Mouse (Mus musculus): Measurements from ENCODE around the gene Apopt1. TPM values are rescaled to one million over a fixed set of nuclear protein-coding genes. Genes with fewer than 3 reads are reported as not detected.
"Not testable (repeated sequence)": the region's sequence is repeated elsewhere in the genome, so short reads cannot be mapped to it uniquely, and the experiment has no call there.

The Apopt1 gene
- polyA plus RNA-seq, 1 experiment from 2014 or later = 50.8 TPM

GRCm38 (mm10) chr12:111727956-111728355, 14.9 kb downstream of the Apopt1 start:
- H3K36me3 ChIP-seq (ENCODE audit: control insufficient read depth, insufficient read depth, low read length) = peaks cover 32% of the 10 kb centered on the region; the same call in 1 of the 2 replicates
- H3K9me3 ChIP-seq (replicated peaks; ENCODE audit: control insufficient read depth, low read length) = no peaks in the 10 kb centered on the region
- no peak overlapping the region for H3K4me3 ChIP-seq (ENCODE audit: low read depth, low read length)
- no peaks in the 10 kb centered on the region for H3K27me3 ChIP-seq (replicated peaks; ENCODE audit: control insufficient read depth, insufficient read depth, low read length)
- WGBS = 90% methylated on average over 1 of the region's 1 CpGs
- H3K27ac ChIP-seq (ENCODE audit: low read depth, low read length) = no peak overlapping the region
- no peaks in the 10 kb centered on the region for H3K4me1 ChIP-seq (ENCODE audit: control insufficient read depth, insufficient read depth, low read length)
- no peak for DNase-seq (ENCODE audit: low spot score)
- H3K9ac ChIP-seq (ENCODE audit: low read length) = no peak overlapping the region
- H3K4me2 ChIP-seq (ENCODE audit: low read length) = no peak overlapping the region
- ATAC-seq = no peak

GRCm38 (mm10) chr12:111731822-111732807, 19.1 kb downstream of the Apopt1 start:
- Histone ChIP-seq H3K9ac (ENCODE audit: low read length) (peak overlapping the region; percentile 32; the same call in 1 of the 2 replicates), H3K9me3 (replicated peaks; ENCODE audit: control insufficient read depth, low read length) (no peaks in the 10 kb centered on the region), H3K27me3 (replicated peaks; ENCODE audit: control insufficient read depth, insufficient read depth, low read length) (no peaks in the 10 kb centered on the region), H3K36me3 (ENCODE audit: control insufficient read depth, insufficient read depth, low read length) (peaks cover 16% of the 10 kb centered on the region), H3K4me1 (ENCODE audit: control insufficient read depth, insufficient read depth, low read length) (no peaks in the 10 kb centered on the region), H3K4me3 (ENCODE audit: low read depth, low read length) (no peak overlapping the region; the same call in 1 of the 2 replicates), H3K27ac (ENCODE audit: low read depth, low read length) (no peak overlapping the region), H3K4me2 (ENCODE audit: low read length) (peak overlapping the region; percentile 42)
- DNase-seq (ENCODE audit: low spot score) (peak; percentile 95), ATAC-seq (peak; percentile 96)
- 33% methylated on average over 30 of the region's 30 CpGs for WGBS

GRCm38 (mm10) chr12:111732921-111733320, 19.9 kb downstream of the Apopt1 start:
- no peaks in the 10 kb centered on the region for H3K27me3 ChIP-seq (replicated peaks; ENCODE audit: control insufficient read depth, insufficient read depth, low read length)
- ATAC-seq (no peak), DNase-seq (ENCODE audit: low spot score) (no peak)
- H3K36me3 ChIP-seq (ENCODE audit: control insufficient read depth, insufficient read depth, low read length) = peaks cover 16% of the 10 kb centered on the region
- H3K9ac ChIP-seq (ENCODE audit: low read length) = no peak overlapping the region
- no peaks in the 10 kb centered on the region for H3K9me3 ChIP-seq (replicated peaks; ENCODE audit: control insufficient read depth, low read length)
- H3K4me3 ChIP-seq (ENCODE audit: low read depth, low read length) = no peak overlapping the region
- WGBS = 64% methylated on average over 5 of the region's 5 CpGs
- no peak overlapping the region for H3K27ac ChIP-seq (ENCODE audit: low read depth, low read length)
- no peak overlapping the region for H3K4me2 ChIP-seq (ENCODE audit: low read length)
- H3K4me1 ChIP-seq (ENCODE audit: control insufficient read depth, insufficient read depth, low read length) = no peaks in the 10 kb centered on the region

GRCm38 (mm10) chr12:111734912-111735311, 21.9 kb downstream of the Apopt1 start:
- no peak for DNase-seq (ENCODE audit: low spot score)
- no peak overlapping the region for H3K4me3 ChIP-seq (ENCODE audit: low read depth, low read length)
- no peaks in the 10 kb centered on the region for H3K27me3 ChIP-seq (replicated peaks; ENCODE audit: control insufficient read depth, insufficient read depth, low read length)
- no peak for ATAC-seq
- no peak overlapping the region for H3K9ac ChIP-seq (ENCODE audit: low read length)
- H3K4me1 ChIP-seq (ENCODE audit: control insufficient read depth, insufficient read depth, low read length) = no peaks in the 10 kb centered on the region
- H3K9me3 ChIP-seq (replicated peaks; ENCODE audit: control insufficient read depth, low read length) = no peaks in the 10 kb centered on the region
- no peak overlapping the region for H3K4me2 ChIP-seq (ENCODE audit: low read length)
- no peak overlapping the region for H3K27ac ChIP-seq (ENCODE audit: low read depth, low read length)
- H3K36me3 ChIP-seq (ENCODE audit: control insufficient read depth, insufficient read depth, low read length) = peaks cover 12% of the 10 kb centered on the region
- WGBS = 89% methylated on average over 3 of the region's 3 CpGs

GRCm38 (mm10) chr12:111736676-111737075, 23.6 kb downstream of the Apopt1 start:
- not testable (repeated sequence) for H3K4me2 ChIP-seq (ENCODE audit: low read length); H3K9me3 ChIP-seq (replicated peaks; ENCODE audit: control insufficient read depth, low read length); H3K4me1 ChIP-seq (ENCODE audit: control insufficient read depth, insufficient read depth, low read length); H3K36me3 ChIP-seq (ENCODE audit: control insufficient read depth, insufficient read depth, low read length); H3K27ac ChIP-seq (ENCODE audit: low read depth, low read length); H3K27me3 ChIP-seq (replicated peaks; ENCODE audit: control insufficient read depth, insufficient read depth, low read length); H3K4me3 ChIP-seq (ENCODE audit: low read depth, low read length); H3K9ac ChIP-seq (ENCODE audit: low read length); DNase-seq (ENCODE audit: low spot score); ATAC-seq
- WGBS = 89% methylated on average over 8 of the region's 8 CpGs

GRCm38 (mm10) chr12:111737370-111737769, 24.3 kb downstream of the Apopt1 start:
- Histone ChIP-seq H3K4me3 (ENCODE audit: low read depth, low read length) (no peak overlapping the region), H3K4me1 (ENCODE audit: control insufficient read depth, insufficient read depth, low read length) (no peaks in the 10 kb centered on the region), H3K27ac (ENCODE audit: low read depth, low read length) (no peak overlapping the region), H3K4me2 (ENCODE audit: low read length) (no peak overlapping the region), H3K27me3 (replicated peaks; ENCODE audit: control insufficient read depth, insufficient read depth, low read length) (no peaks in the 10 kb centered on the region), H3K9me3 (replicated peaks; ENCODE audit: control insufficient read depth, low read length) (no peaks in the 10 kb centered on the region), H3K9ac (ENCODE audit: low read length) (no peak overlapping the region), H3K36me3 (ENCODE audit: control insufficient read depth, insufficient read depth, low read length) (peaks cover 6% of the 10 kb centered on the region; the same call in 1 of the 2 replicates)
- no peak for ATAC-seq
- no peak for DNase-seq (ENCODE audit: low spot score)
- 68% methylated on average over 9 of the region's 9 CpGs for whole genome bisulfite sequencing

- DNase-seq (ENCODE audit: low spot score) (peak; percentile 70), ATAC-seq (peak; percentile 29; the same call in 1 of the 2 replicates)
- H3K4me3 ChIP-seq (ENCODE audit: low read depth, low read length) = no peak overlapping the region
- 9% methylated on average over 3 of the region's 3 CpGs for WGBS
- no peaks in the 10 kb centered on the region for H3K27me3 ChIP-seq (replicated peaks; ENCODE audit: control insufficient read depth, insufficient read depth, low read length)
- no peaks in the 10 kb centered on the region for H3K4me1 ChIP-seq (ENCODE audit: control insufficient read depth, insufficient read depth, low read length)
- peaks cover 6% of the 10 kb centered on the region; the same call in 1 of the 2 replicates for H3K36me3 ChIP-seq (ENCODE audit: control insufficient read depth, insufficient read depth, low read length)
- no peaks in the 10 kb centered on the region for H3K9me3 ChIP-seq (replicated peaks; ENCODE audit: control insufficient read depth, low read length)
- H3K4me2 ChIP-seq (ENCODE audit: low read length) = no peak overlapping the region
- H3K27ac ChIP-seq (ENCODE audit: low read depth, low read length) = no peak overlapping the region
- H3K9ac ChIP-seq (ENCODE audit: low read length) = no peak overlapping the region
Observed at GRCm38 (mm10) chr12:111738754-111739153, 25.7 kb downstream of the Apopt1 start.

GRCm38 (mm10) chr12:111741338-111741737, 28.3 kb downstream of the Apopt1 start:
- no peaks in the 10 kb centered on the region for H3K27me3 ChIP-seq (replicated peaks; ENCODE audit: control insufficient read depth, insufficient read depth, low read length)
- H3K4me3 ChIP-seq (ENCODE audit: low read depth, low read length) = no peak overlapping the region
- no peaks in the 10 kb centered on the region for H3K4me1 ChIP-seq (ENCODE audit: control insufficient read depth, insufficient read depth, low read length)
- H3K9ac ChIP-seq (ENCODE audit: low read length) = no peak overlapping the region
- DNase-seq (ENCODE audit: low spot score) = no peak
- H3K36me3 ChIP-seq (ENCODE audit: control insufficient read depth, insufficient read depth, low read length) = no peaks in the 10 kb centered on the region
- no peaks in the 10 kb centered on the region for H3K9me3 ChIP-seq (replicated peaks; ENCODE audit: control insufficient read depth, low read length)
- H3K27ac ChIP-seq (ENCODE audit: low read depth, low read length) = no peak overlapping the region
- H3K4me2 ChIP-seq (ENCODE audit: low read length) = no peak overlapping the region
- 90% methylated on average over 8 of the region's 8 CpGs for WGBS
- no peak for ATAC-seq

GRCm38 (mm10) chr12:111743419-111743818, 30.4 kb downstream of the Apopt1 start:
- H3K9me3 ChIP-seq (replicated peaks; ENCODE audit: control insufficient read depth, low read length) = no peaks in the 10 kb centered on the region
- H3K36me3 ChIP-seq (ENCODE audit: control insufficient read depth, insufficient read depth, low read length) = no peaks in the 10 kb centered on the region
- no peak overlapping the region for H3K4me3 ChIP-seq (ENCODE audit: low read depth, low read length)
- no peaks in the 10 kb centered on the region for H3K27me3 ChIP-seq (replicated peaks; ENCODE audit: control insufficient read depth, insufficient read depth, low read length)
- H3K27ac ChIP-seq (ENCODE audit: low read depth, low read length) = no peak overlapping the region
- ATAC-seq (no peak), DNase-seq (ENCODE audit: low spot score) (no peak)
- H3K4me1 ChIP-seq (ENCODE audit: control insufficient read depth, insufficient read depth, low read length) = no peaks in the 10 kb centered on the region
- no peak overlapping the region for H3K9ac ChIP-seq (ENCODE audit: low read length)
- no peak overlapping the region for H3K4me2 ChIP-seq (ENCODE audit: low read length)
- 86% methylated on average over 2 of the region's 2 CpGs for WGBS

All from forebrain, embryonic 14.5 days (tissue).